Mouse (Mus musculus): ENCODE data around the gene Rimbp2. TPM values are rescaled to one million over a fixed set of nuclear protein-coding genes. Genes with fewer than 3 reads are reported as not detected.

Gene Rimbp2
- total RNA-seq, 1 experiment: 1.2 TPM

GRCm38 (mm10) chr5:128815078-128815477, 138.2 kb downstream of the Rimbp2 start:
- in situ Hi-C loops (cut with MboI; ENCODE audit: low sequenced_read_pairs in 2 of 2, unreplicated experiment in 2 of 2): no loop called here
- DNase-seq (ENCODE audit: low read depth, low spot score): no peak
- Histone ChIP-seq H3K4me1 (ENCODE audit: control insufficient read depth in 2 of 2, insufficient read depth in 2 of 2, low read length in 2 of 2, poor library complexity in 1 of 2) (peaks cover 0 to 6% of the 10 kb centered on the region in 2 experiments; a peak in 1 of 4 replicates), H3K9ac (ENCODE audit: insufficient read depth, low read depth, low read length, poor library complexity, severe bottlenecking) (no peak overlapping the region), H3K36me3 (ENCODE audit: control insufficient read depth, insufficient read depth, low read length, poor library complexity, severe bottlenecking) (no peaks in the 10 kb centered on the region), H3K4me3 (ENCODE audit: insufficient read depth in 1 of 2, low read depth in 1 of 2, low read length in 2 of 2, poor library complexity in 1 of 2, severe bottlenecking in 1 of 2) (no peak overlapping the region), H3K9me3 (ENCODE audit: control insufficient read depth, insufficient read depth, low read depth, low read length) (no peaks in the 10 kb centered on the region), H3K27ac (ENCODE audit: insufficient read depth, low read depth, low read length, poor library complexity, severe bottlenecking) (no peak overlapping the region)
- TF ChIP-seq MAFK (IDR thresholded peaks at IDR 0.05; ENCODE audit: insufficient read depth, low read depth, low read length) (no peak), HCFC1 (IDR thresholded peaks at IDR 0.05; ENCODE audit: borderline replicate concordance, insufficient read depth, low read length) (no peak), CHD2 (IDR thresholded peaks at IDR 0.05; ENCODE audit: low read depth, low read length) (no peak), ZNF384 (IDR thresholded peaks at IDR 0.05; ENCODE audit: low read depth, low read length) (no peak), ZC3H11A (IDR thresholded peaks at IDR 0.05; ENCODE audit: borderline replicate concordance, low read depth, low read length) (no peak)

GRCm38 (mm10) chr5:128813121-128813520, 140.2 kb downstream of the Rimbp2 start:
- peaks cover 0 to 12% of the 10 kb centered on the region in 2 experiments; a peak in 2 of 4 replicates for H3K4me1 ChIP-seq (ENCODE audit: control insufficient read depth in 2 of 2, insufficient read depth in 2 of 2, low read length in 2 of 2, poor library complexity in 1 of 2)
- no peaks in the 10 kb centered on the region for H3K9me3 ChIP-seq (ENCODE audit: control insufficient read depth, insufficient read depth, low read depth, low read length)
- H3K9ac ChIP-seq (ENCODE audit: insufficient read depth, low read depth, low read length, poor library complexity, severe bottlenecking): no peak overlapping the region; the same call in 1 of the 2 replicates
- TF ChIP-seq ZNF384 (IDR thresholded peaks at IDR 0.05; ENCODE audit: low read depth, low read length) (no peak), HCFC1 (IDR thresholded peaks at IDR 0.05; ENCODE audit: borderline replicate concordance, insufficient read depth, low read length) (no peak), MAFK (IDR thresholded peaks at IDR 0.05; ENCODE audit: insufficient read depth, low read depth, low read length) (no peak), CHD2 (IDR thresholded peaks at IDR 0.05; ENCODE audit: low read depth, low read length) (no peak), ZC3H11A (IDR thresholded peaks at IDR 0.05; ENCODE audit: borderline replicate concordance, low read depth, low read length) (no peak)
- H3K36me3 ChIP-seq (ENCODE audit: control insufficient read depth, insufficient read depth, low read length, poor library complexity, severe bottlenecking): no peaks in the 10 kb centered on the region
- H3K4me3 ChIP-seq (ENCODE audit: insufficient read depth in 1 of 2, low read depth in 1 of 2, low read length in 2 of 2, poor library complexity in 1 of 2, severe bottlenecking in 1 of 2): peak overlapping the region in 1 of 2 experiments; percentile 7; a peak in 1 of 4 replicates
- peak; percentile 43 for DNase-seq (ENCODE audit: low read depth, low spot score)
- in situ Hi-C loops (cut with MboI; ENCODE audit: low sequenced_read_pairs in 2 of 2, unreplicated experiment in 2 of 2): no loop called here
- H3K27ac ChIP-seq (ENCODE audit: insufficient read depth, low read depth, low read length, poor library complexity, severe bottlenecking): no peak overlapping the region

DNA sequence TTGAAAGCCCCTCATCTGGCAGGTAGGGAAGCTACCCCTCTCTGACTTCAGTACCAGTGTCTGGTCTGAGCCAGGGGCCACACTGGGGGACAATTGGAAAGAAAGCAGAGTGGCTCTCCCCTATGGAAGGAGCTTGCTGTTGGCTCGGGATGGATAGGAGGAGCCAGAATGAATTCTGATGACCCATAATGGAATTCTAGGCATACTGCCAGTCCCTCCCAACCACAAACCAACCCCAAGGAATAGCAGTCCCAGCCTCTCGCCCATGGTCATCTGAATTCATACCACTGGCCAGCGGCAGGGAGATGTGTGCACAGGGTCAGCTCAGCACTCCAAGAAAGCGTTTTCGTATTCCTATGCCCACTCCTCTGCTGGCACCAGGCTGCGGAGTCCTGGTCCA, 141.9 kb downstream of the Rimbp2 start:
- in situ Hi-C loops (cut with MboI; ENCODE audit: low sequenced_read_pairs in 2 of 2, unreplicated experiment in 2 of 2): no loop called here
- DNase-seq (ENCODE audit: low read depth, low spot score): no peak
- no peak overlapping the region for H3K9ac ChIP-seq (ENCODE audit: insufficient read depth, low read depth, low read length, poor library complexity, severe bottlenecking)
- H3K4me1 ChIP-seq (ENCODE audit: control insufficient read depth in 2 of 2, insufficient read depth in 2 of 2, low read length in 2 of 2, poor library complexity in 1 of 2): peaks cover 0 to 12% of the 10 kb centered on the region in 2 experiments; a peak in 2 of 4 replicates
- H3K9me3 ChIP-seq (ENCODE audit: control insufficient read depth, insufficient read depth, low read depth, low read length): no peaks in the 10 kb centered on the region
- TF ChIP-seq HCFC1 (IDR thresholded peaks at IDR 0.05; ENCODE audit: borderline replicate concordance, insufficient read depth, low read length) (no peak), MAFK (IDR thresholded peaks at IDR 0.05; ENCODE audit: insufficient read depth, low read depth, low read length) (no peak), ZNF384 (IDR thresholded peaks at IDR 0.05; ENCODE audit: low read depth, low read length) (no peak), CHD2 (IDR thresholded peaks at IDR 0.05; ENCODE audit: low read depth, low read length) (no peak), ZC3H11A (IDR thresholded peaks at IDR 0.05; ENCODE audit: borderline replicate concordance, low read depth, low read length) (no peak)
- no peak overlapping the region for H3K4me3 ChIP-seq (ENCODE audit: insufficient read depth in 1 of 2, low read depth in 1 of 2, low read length in 2 of 2, poor library complexity in 1 of 2, severe bottlenecking in 1 of 2)
- H3K36me3 ChIP-seq (ENCODE audit: control insufficient read depth, insufficient read depth, low read length, poor library complexity, severe bottlenecking): no peaks in the 10 kb centered on the region
- no peak overlapping the region for H3K27ac ChIP-seq (ENCODE audit: insufficient read depth, low read depth, low read length, poor library complexity, severe bottlenecking)

DNA sequence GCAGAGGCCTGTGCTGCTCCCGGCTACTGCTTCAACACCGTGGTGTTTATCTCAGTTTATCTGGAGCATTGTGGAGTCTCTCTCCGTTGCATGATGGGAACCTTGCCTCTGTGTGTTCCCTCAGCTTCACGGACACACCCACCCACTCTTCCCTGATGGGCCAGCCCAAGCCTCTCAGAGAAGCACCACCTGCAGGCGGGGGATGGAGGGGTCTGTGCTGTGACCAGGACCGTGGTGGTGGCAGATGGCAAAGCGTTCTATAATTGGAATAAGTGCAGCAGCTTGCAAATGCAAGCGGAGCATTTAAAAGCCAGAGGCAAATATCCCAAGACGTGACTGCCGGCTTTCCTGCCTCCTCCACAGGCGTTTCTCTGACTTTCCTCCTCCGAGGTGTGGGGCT, 143.3 kb downstream of the Rimbp2 start:
- H3K27ac ChIP-seq (ENCODE audit: insufficient read depth, low read depth, low read length, poor library complexity, severe bottlenecking): no peak overlapping the region
- in situ Hi-C loops (cut with MboI; ENCODE audit: low sequenced_read_pairs in 2 of 2, unreplicated experiment in 2 of 2): no loop called here
- H3K9me3 ChIP-seq (ENCODE audit: control insufficient read depth, insufficient read depth, low read depth, low read length): no peaks in the 10 kb centered on the region
- H3K36me3 ChIP-seq (ENCODE audit: control insufficient read depth, insufficient read depth, low read length, poor library complexity, severe bottlenecking): no peaks in the 10 kb centered on the region
- no peak for DNase-seq (ENCODE audit: low read depth, low spot score)
- no peak overlapping the region for H3K4me3 ChIP-seq (ENCODE audit: insufficient read depth in 1 of 2, low read depth in 1 of 2, low read length in 2 of 2, poor library complexity in 1 of 2, severe bottlenecking in 1 of 2)
- TF ChIP-seq MAFK (IDR thresholded peaks at IDR 0.05; ENCODE audit: insufficient read depth, low read depth, low read length): no peak
- TF ChIP-seq HCFC1 (IDR thresholded peaks at IDR 0.05; ENCODE audit: borderline replicate concordance, insufficient read depth, low read length): no peak
- TF ChIP-seq ZC3H11A (IDR thresholded peaks at IDR 0.05; ENCODE audit: borderline replicate concordance, low read depth, low read length): no peak
- peaks cover 0 to 12% of the 10 kb centered on the region in 2 experiments; a peak in 2 of 4 replicates for H3K4me1 ChIP-seq (ENCODE audit: control insufficient read depth in 2 of 2, insufficient read depth in 2 of 2, low read length in 2 of 2, poor library complexity in 1 of 2)
- H3K9ac ChIP-seq (ENCODE audit: insufficient read depth, low read depth, low read length, poor library complexity, severe bottlenecking): no peak overlapping the region; the same call in 1 of the 2 replicates

DNA sequence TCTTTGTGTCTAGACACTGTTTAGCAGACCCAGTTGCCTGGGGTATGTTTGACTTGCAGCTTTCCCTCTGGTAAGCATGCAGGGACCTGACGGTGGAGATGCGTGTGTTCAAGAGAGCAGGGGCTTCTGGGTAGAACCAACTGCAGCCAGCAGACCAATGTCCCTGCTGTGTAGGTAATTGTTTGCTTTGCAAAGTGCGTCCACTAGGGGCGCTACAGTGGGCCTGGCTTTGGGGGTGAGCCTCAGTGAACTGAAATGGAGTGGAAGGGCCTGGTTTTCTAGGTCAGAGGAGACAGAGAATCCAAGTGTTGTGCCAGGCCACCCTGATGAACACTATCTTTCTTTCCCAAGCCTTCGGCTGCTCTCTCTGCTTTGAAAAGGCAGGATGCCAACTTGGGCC, 143.9 kb downstream of the Rimbp2 start:
- Histone ChIP-seq H3K4me1 (ENCODE audit: control insufficient read depth in 2 of 2, insufficient read depth in 2 of 2, low read length in 2 of 2, poor library complexity in 1 of 2) (peaks cover 0 to 12% of the 10 kb centered on the region in 2 experiments; a peak in 2 of 4 replicates), H3K9me3 (ENCODE audit: control insufficient read depth, insufficient read depth, low read depth, low read length) (no peaks in the 10 kb centered on the region), H3K9ac (ENCODE audit: insufficient read depth, low read depth, low read length, poor library complexity, severe bottlenecking) (peak overlapping the region; percentile 9; the same call in 1 of the 2 replicates), H3K36me3 (ENCODE audit: control insufficient read depth, insufficient read depth, low read length, poor library complexity, severe bottlenecking) (no peaks in the 10 kb centered on the region), H3K27ac (ENCODE audit: insufficient read depth, low read depth, low read length, poor library complexity, severe bottlenecking) (no peak overlapping the region), H3K4me3 (ENCODE audit: insufficient read depth in 1 of 2, low read depth in 1 of 2, low read length in 2 of 2, poor library complexity in 1 of 2, severe bottlenecking in 1 of 2) (no peak overlapping the region)
- TF ChIP-seq ZNF384 (IDR thresholded peaks at IDR 0.05; ENCODE audit: low read depth, low read length): no peak
- no peak for TF ChIP-seq CHD2 (IDR thresholded peaks at IDR 0.05; ENCODE audit: low read depth, low read length)
- DNase-seq (ENCODE audit: low read depth, low spot score): peak; percentile 70
- in situ Hi-C loops (cut with MboI; ENCODE audit: low sequenced_read_pairs in 2 of 2, unreplicated experiment in 2 of 2): no loop called here

Measured in ES-E14 (cell line).